Mouse (Mus musculus) regulatory T cell (primary cell): ENCODE data around the gene Egln2.

Source experiments
- in situ Hi-C: fragments of 300-600 bp; cut with MboI, MseI; formaldehyde crosslinking; loops from one replicate; pipeline ENCODE4 v1.15.1; 2025; ENCODE audit warnings: high pct_unique_total_duplicates

Gene Egln2

GRCm38 (mm10) chr7:27166614-27167474 is at the start of gene Egln2:
TSS of gene Egln2 (minus strand) at chr7:27166802.
- in situ Hi-C loops = no loop called here

GRCm38 (mm10) chr7:27212626-27213025 is 46.0 kb upstream of the Egln2 start:
- in situ Hi-C loops = no loop called here

GRCm38 (mm10) chr7:27203730-27204449 is 37.3 kb upstream of the Egln2 start:
- in situ Hi-C loops = no loop called here

- in situ Hi-C loops = loop anchor here (25.0 kb wide), 2 partner anchors 1511 to 1936 kb away; partner anchors contain the start of genes B9d2, Cic, Erf and Tgfb1
These were observed 32.2 kb upstream of the Egln2 start for GRCm38 (mm10) chr7:27198779-27199178.

- in situ Hi-C loops = loop anchor here (25.0 kb wide), 2 partner anchors 1511 to 1936 kb away; partner anchors contain the start of genes B9d2, Cic, Erf and Tgfb1
These were observed 31.8 kb upstream of the Egln2 start for GRCm38 (mm10) chr7:27198355-27198754.

GRCm38 (mm10) chr7:27197634-27198033 is 31.0 kb upstream of the Egln2 start:
- in situ Hi-C loops = loop anchor here (25.0 kb wide), 2 partner anchors 1510 to 1935 kb away; partner anchors contain the start of genes B9d2, Cic, Erf and Tgfb1

- in situ Hi-C loops = loop anchor here (25.0 kb wide), 2 partner anchors 1510 to 1935 kb away; partner anchors contain the start of genes B9d2, Cic, Erf and Tgfb1
These were observed 30.5 kb upstream of the Egln2 start for GRCm38 (mm10) chr7:27197136-27197535.

- in situ Hi-C loops = loop anchor here (25.0 kb wide), 2 partner anchors 1509 to 1934 kb away; partner anchors contain the start of genes B9d2, Cic, Erf and Tgfb1
These were observed 29.3 kb upstream of the Egln2 start, which contains the start of the genes BC024978 and Snrpa for GRCm38 (mm10) chr7:27195681-27196611. TSS of gene BC024978 (plus strand) at chr7:27195781. TSS of gene Snrpa (minus strand) at chr7:27196271.

- in situ Hi-C loops = loop anchor here (5.0 to 25.0 kb wide), 3 partner anchors 39 to 1931 kb away; partner anchors contain the start of genes B9d2, Cic, Coq8b and Erf
These were observed 27.1 kb upstream of the Egln2 start for GRCm38 (mm10) chr7:27193731-27194130.

GRCm38 (mm10) chr7:27192434-27192833 is 25.8 kb upstream of the Egln2 start:
- in situ Hi-C loops = loop anchor here (5.0 to 25.0 kb wide), 3 partner anchors 40 to 1930 kb away; partner anchors contain the start of genes B9d2, Cic, Coq8b and Erf

- in situ Hi-C loops = loop anchor here (25.0 kb wide), 2 partner anchors 1502 to 1927 kb away; partner anchors contain the start of genes B9d2, Cic, Erf and Tgfb1
These were observed 22.8 kb upstream of the Egln2 start for GRCm38 (mm10) chr7:27189271-27189931.

- in situ Hi-C loops = loop anchor here (25.0 kb wide), 2 partner anchors 1499 to 1924 kb away; partner anchors contain the start of genes B9d2, Cic, Erf and Tgfb1
These were observed 19.4 kb upstream of the Egln2 start for GRCm38 (mm10) chr7:27185986-27186385.

GRCm38 (mm10) chr7:27184964-27185363 is 18.4 kb upstream of the Egln2 start:
- in situ Hi-C loops = loop anchor here (25.0 kb wide), 2 partner anchors 1498 to 1923 kb away; partner anchors contain the start of genes B9d2, Cic, Erf and Tgfb1

GRCm38 (mm10) chr7:27182498-27182897 is 15.9 kb upstream of the Egln2 start:
- in situ Hi-C loops = loop anchor here (25.0 kb wide), 2 partner anchors 1495 to 1920 kb away; partner anchors contain the start of genes B9d2, Cic, Erf and Tgfb1

GRCm38 (mm10) chr7:27180837-27181695 is 14.5 kb upstream of the Egln2 start, which contains the start of the genes Gm21983 and Mia:
TSS of gene Gm21983 (minus strand) at chr7:27181086.
TSS of gene Mia (minus strand) at chr7:27181157.
- in situ Hi-C loops = loop anchor here (25.0 kb wide), 2 partner anchors 1494 to 1919 kb away; partner anchors contain the start of genes B9d2, Cic, Erf and Tgfb1

- in situ Hi-C loops = loop anchor here (25.0 kb wide), 2 partner anchors 1493 to 1918 kb away; partner anchors contain the start of genes B9d2, Cic, Erf and Tgfb1
These were observed 13.4 kb upstream of the Egln2 start for GRCm38 (mm10) chr7:27180036-27180435.

- in situ Hi-C loops = loop anchor here (25.0 kb wide), 2 partner anchors 1492 to 1917 kb away; partner anchors contain the start of genes B9d2, Cic, Erf and Tgfb1
These were observed 12.8 kb upstream of the Egln2 start for GRCm38 (mm10) chr7:27179217-27179918.
